Mouse (Mus musculus) C2C12 (cell line): Measurements from ENCODE around the gene Ctnnbl1.

Source experiments
- CTCF ChIP-seq: IDR thresholded peaks from one replicate; pipeline ENCODE4 v1.5.1; 2011; ENCODE audit not compliant: control insufficient read depth, insufficient read depth, insufficient read length
- FOSL1 ChIP-seq: IDR thresholded peaks from one replicate; pipeline ENCODE4 v1.8.0; 2011; ENCODE audit warnings: mild to moderate bottlenecking, low read length; ENCODE audit not compliant: poor library complexity, insufficient read depth, severe bottlenecking
- MAX ChIP-seq: IDR thresholded peaks from one replicate; pipeline ENCODE4 v1.6.1; 2011; ENCODE audit warnings: mild to moderate bottlenecking, control low read depth
- MYOG ChIP-seq: IDR thresholded peaks from one replicate; pipeline ENCODE4 v1.6.1; 2011; ENCODE audit not compliant: control insufficient read depth, insufficient read length; ENCODE audit errors: extremely low read depth
- USF1 ChIP-seq: IDR thresholded peaks from one replicate; pipeline ENCODE4 v1.6.1; 2011; ENCODE audit warnings: low read depth, mild to moderate bottlenecking, control low read depth, moderate library complexity

DNA sequence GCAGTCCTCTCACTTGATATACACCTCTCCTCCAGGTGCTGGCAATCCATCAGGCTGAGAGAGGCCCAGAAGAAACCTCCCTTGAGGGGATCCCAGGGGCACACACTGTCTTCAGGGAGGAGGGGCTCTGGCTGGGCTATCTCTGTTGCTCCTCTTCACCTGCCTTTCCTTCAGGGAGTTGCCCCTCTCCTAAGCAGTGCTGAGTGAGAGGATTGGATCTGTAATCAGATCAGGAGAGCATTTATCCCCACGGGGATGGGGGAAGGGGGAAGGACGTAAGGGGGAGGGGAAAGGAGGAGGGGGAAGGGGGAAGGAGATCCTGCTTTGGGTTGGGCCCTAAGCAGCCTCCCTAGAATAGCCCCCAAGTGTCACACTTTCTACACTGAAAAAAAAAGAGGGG lies 190.6 kb downstream of the Ctnnbl1 start:
- TF ChIP-seq CTCF, result no peak
- TF ChIP-seq MAX, result no peak
- TF ChIP-seq FOSL1, result no peak
- no peak for TF ChIP-seq USF1
- no peak for TF ChIP-seq MYOG
